Mouse (Mus musculus) neutrophil, adult 65 days (primary cell): ENCODE results near the gene Sema3d. TPM values are rescaled to one million over a fixed set of nuclear protein-coding genes. Genes with fewer than 3 reads are reported as not detected.

ENCODE experiments used
- total RNA-seq: library from RNA; stranded (reverse); gene quantifications from 2 replicates; pipeline ENCODE4 v1.2.4, GENCODE M21; 2023

The Sema3d gene
- 0.27 TPM in 1 of 2 replicates, not detected in the other for total RNA-seq

DNA sequence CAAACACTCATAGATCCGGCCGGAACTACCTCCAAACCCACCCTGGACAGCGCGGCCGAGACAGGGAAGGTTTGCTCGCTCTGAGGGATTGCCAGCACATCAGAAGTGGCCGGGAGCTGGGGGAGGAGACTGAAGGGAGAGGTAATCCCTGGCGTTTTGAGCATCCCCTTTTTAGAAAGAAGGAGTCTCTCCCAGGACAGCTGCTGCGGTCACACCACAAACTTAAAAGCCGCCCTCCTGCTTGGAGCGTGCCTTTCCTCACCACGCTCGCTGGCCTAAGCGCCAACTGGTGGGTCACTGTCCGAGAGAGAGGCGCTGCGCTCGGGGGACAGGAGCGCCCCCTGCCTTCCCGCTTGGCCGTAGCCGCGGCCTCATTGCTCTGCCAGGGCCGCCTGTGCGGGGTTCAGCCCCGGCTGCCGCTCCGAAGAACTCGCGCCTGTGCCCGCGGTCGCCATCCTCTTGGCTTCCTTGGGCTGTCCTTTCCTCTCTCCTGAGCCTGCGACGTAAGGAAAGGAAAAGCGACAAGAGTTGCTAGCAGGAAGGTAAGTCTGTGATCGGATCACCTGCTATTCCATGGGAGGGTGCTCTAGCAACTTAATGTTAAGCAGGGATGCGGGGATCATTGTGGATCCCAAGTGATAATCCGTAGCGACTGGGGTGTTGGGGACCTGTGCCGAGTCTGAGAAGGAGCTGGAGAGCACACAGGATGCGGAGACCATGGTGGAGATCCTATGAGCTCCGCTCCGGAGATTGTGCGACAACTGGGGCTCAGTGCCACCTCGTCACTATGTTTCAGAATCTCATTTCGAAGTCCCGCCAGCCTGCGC, at the start of gene Sema3d:
Gene Sema3d, plus strand, starts transcription at position 253 of the 827 bp plus-strand sequence.

